Mouse (Mus musculus) kidney, adult 2 months (tissue): ENCODE measurements around the gene Fn1.

Source experiments
- CTCF ChIP-seq: fragments of 200-500 bp; conservative IDR thresholded peaks from 2 replicates; pipeline ENCODE4 v1.5.1; 2011; ENCODE audit warnings: low read depth, mild to moderate bottlenecking, control low read depth, low read length, moderate library complexity, mixed read lengths; ENCODE audit not compliant: insufficient read depth, insufficient read length
- POLR2A ChIP-seq: fragments of 200-500 bp; IDR thresholded peaks from one replicate; pipeline ENCODE4 v1.6.1; 2011; ENCODE audit warnings: low read depth, low read length, control low read depth

DNA sequence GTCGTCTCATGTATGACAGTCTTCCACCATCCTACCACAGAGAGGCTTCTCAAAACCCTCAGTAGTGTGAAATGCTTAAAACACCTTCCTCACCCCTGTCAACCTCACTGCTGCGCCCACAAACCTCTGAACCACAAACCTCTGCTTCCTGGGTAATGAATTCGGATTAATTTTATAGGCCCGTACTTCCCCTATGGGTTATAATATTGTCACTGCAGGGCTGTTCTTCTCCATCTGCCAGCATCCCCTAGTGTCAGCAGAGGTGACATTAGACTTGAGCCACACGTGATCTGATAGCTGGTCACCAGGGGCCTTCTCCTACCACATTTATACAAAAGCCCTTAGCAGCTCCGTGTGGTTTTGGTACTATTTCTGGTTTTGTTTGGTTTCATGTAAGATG lies 76.2 kb downstream of the Fn1 start:
- TF ChIP-seq CTCF (no peak), POLR2A (no peak)
